Mouse (Mus musculus) urinary bladder, postnatal 0 days (tissue): ENCODE measurements around the gene Ttll5. TPM values are rescaled to one million over a fixed set of nuclear protein-coding genes. Genes with fewer than 3 reads are reported as not detected.

ENCODE experiments used
- polyA plus RNA-seq: library from polyadenylated mRNA; unstranded; fragments of >200 nt; fragmentation: Nextera tagmentation; extraction: Ambion mirVana; gene quantifications from 2 replicates; pipeline ENCODE4 v1.2.1, GENCODE M21; 2015

The Ttll5 gene
- 6.1 and 6.3 TPM in 2 replicates for polyA plus RNA-seq

GRCm38 (mm10) chr12:85824438-85825264 lies at the start of gene Ttll5, which contains the start of gene Erg28:
Gene Ttll5 (plus strand): TSS chr12:85824659.
Gene Erg28 (minus strand): TSS chr12:85824550.

GRCm38 (mm10) chr12:86078553-86079201 lies 254.2 kb downstream of the Ttll5 start, which contains the start of gene Tgfb3:
Gene Tgfb3 (minus strand): TSS chr12:86079041.

DNA sequence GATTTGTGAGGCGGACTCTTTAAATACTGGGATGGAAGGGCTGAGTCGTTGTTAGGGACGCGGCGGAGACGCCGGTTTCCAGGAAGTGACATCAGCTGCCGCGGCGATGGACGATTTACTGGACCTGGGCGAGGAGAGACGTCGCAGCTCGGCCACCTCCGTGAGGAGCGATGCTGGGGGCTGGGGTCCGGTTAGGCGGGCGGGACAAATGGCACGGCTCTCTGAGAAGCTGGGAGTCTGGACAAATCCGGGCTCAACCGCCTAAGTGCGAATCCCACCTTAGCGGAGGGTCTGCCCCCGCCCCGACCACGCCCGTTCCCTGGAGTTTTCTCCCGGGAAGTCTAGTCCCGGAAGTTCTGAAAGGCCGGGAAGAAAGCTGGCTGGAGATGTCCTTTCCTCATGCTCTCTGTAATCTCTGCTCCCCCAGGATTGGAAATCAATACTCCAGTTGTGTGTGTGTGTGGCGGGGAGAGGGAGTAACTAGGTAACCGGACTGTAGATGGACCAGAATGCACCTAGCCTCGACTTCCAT lies 258.1 kb downstream of the Ttll5 start, which contains the start of gene Ift43:
Ift43 (plus strand) TSS at position 61 of the 532 bp plus-strand sequence.

Other genes starting within 250 kb of the Ttll5 start
- gene Jdp2, start 225.6 kb upstream of the Ttll5 start, polyA plus RNA-seq, result 1.4 TPM in 2 replicates
- gene Batf, start 138.0 kb upstream of the Ttll5 start, polyA plus RNA-seq, result 6.6 and 8.0 TPM in 2 replicates
- 9.1 and 11.2 TPM in 2 replicates for gene Flvcr2, start 78.1 kb upstream of the Ttll5 start, polyA plus RNA-seq
- 87.1 and 135 TPM in 2 replicates for gene Erg28, start 109 bp upstream of the Ttll5 start, polyA plus RNA-seq